Mouse (Mus musculus): ENCODE measurements around the gene Itgav. TPM values are rescaled to one million over a fixed set of nuclear protein-coding genes. Genes with fewer than 3 reads are reported as not detected.

The Itgav gene
- polyA plus RNA-seq, 1 experiment from 2014 or later, result 96.2 TPM

DNA sequence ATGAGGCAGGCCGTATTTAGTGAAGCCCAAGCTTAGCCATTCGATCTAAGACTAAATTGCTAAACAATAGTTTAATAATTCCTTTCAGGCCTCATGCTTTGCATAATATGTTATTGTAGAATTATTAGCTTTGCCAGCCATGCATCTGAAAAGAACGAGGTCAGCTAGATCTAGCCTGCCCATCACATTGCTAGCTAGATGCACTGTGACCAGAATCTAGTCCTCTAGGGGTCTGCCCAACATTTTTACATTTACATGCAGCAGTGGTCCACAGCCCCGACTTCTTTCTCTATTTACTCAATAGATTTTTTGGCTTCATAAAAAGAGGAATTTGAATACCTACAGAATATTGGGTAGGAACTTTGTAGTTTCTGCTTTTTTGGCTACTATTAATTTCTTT lies 67.9 kb downstream of the Itgav start:
- Histone ChIP-seq H3K9ac (replicated peaks; ENCODE audit: low read depth, low read length) (no peak overlapping the region), H3K9me3 (ENCODE audit: control insufficient read depth, low read depth, low read length) (no peaks in the 10 kb centered on the region), H3K27me3 (ENCODE audit: control insufficient read depth, insufficient read depth, low read length) (no peaks in the 10 kb centered on the region), H3K27ac (ENCODE audit: low read length) (no peak overlapping the region), H3K4me1 (ENCODE audit: control insufficient read depth, insufficient read depth, low read length) (no peaks in the 10 kb centered on the region), H3K4me3 (ENCODE audit: low read depth, low read length) (no peak overlapping the region), H3K36me3 (ENCODE audit: control insufficient read depth, insufficient read depth, low read length) (peaks cover 48% of the 10 kb centered on the region), H3K4me2 (replicated peaks; ENCODE audit: low read depth, low read length) (no peak overlapping the region)
- 88% methylated on average over 4 of the region's 4 CpGs for WGBS
- no peak for ATAC-seq (ENCODE audit: insufficient number of reproducible peaks, insufficient read depth, low FRiP score, low read depth)

- Histone ChIP-seq H3K4me1 (ENCODE audit: control insufficient read depth, insufficient read depth, low read length) (no peaks in the 10 kb centered on the region), H3K4me2 (replicated peaks; ENCODE audit: low read depth, low read length) (no peak overlapping the region), H3K36me3 (ENCODE audit: control insufficient read depth, insufficient read depth, low read length) (peaks cover 49% of the 10 kb centered on the region), H3K9ac (replicated peaks; ENCODE audit: low read depth, low read length) (no peak overlapping the region), H3K27me3 (ENCODE audit: control insufficient read depth, insufficient read depth, low read length) (no peaks in the 10 kb centered on the region), H3K27ac (ENCODE audit: low read length) (no peak overlapping the region), H3K9me3 (ENCODE audit: control insufficient read depth, low read depth, low read length) (no peaks in the 10 kb centered on the region), H3K4me3 (ENCODE audit: low read depth, low read length) (no peak overlapping the region)
- 77% methylated on average over 4 of the region's 4 CpGs for WGBS
- no peak for ATAC-seq (ENCODE audit: insufficient number of reproducible peaks, insufficient read depth, low FRiP score, low read depth)
Observed at GRCm38 (mm10) chr2:83795766-83796165, 71.6 kb downstream of the Itgav start.

- no peak overlapping the region for H3K4me2 ChIP-seq (replicated peaks; ENCODE audit: low read depth, low read length)
- H3K27ac ChIP-seq (ENCODE audit: low read length), result no peak overlapping the region
- H3K36me3 ChIP-seq (ENCODE audit: control insufficient read depth, insufficient read depth, low read length), result peaks cover 50% of the 10 kb centered on the region
- 77% methylated on average over 9 of the region's 9 CpGs for WGBS
- no peak overlapping the region for H3K4me3 ChIP-seq (ENCODE audit: low read depth, low read length)
- no peaks in the 10 kb centered on the region for H3K27me3 ChIP-seq (ENCODE audit: control insufficient read depth, insufficient read depth, low read length)
- H3K9me3 ChIP-seq (ENCODE audit: control insufficient read depth, low read depth, low read length), result no peaks in the 10 kb centered on the region
- no peak overlapping the region for H3K9ac ChIP-seq (replicated peaks; ENCODE audit: low read depth, low read length)
- H3K4me1 ChIP-seq (ENCODE audit: control insufficient read depth, insufficient read depth, low read length), result no peaks in the 10 kb centered on the region
- ATAC-seq (ENCODE audit: insufficient number of reproducible peaks, insufficient read depth, low FRiP score, low read depth), result no peak
Observed at GRCm38 (mm10) chr2:83797902-83798497, 73.8 kb downstream of the Itgav start.

- Histone ChIP-seq H3K9me3 (ENCODE audit: control insufficient read depth, low read depth, low read length) (no peaks in the 10 kb centered on the region), H3K4me2 (replicated peaks; ENCODE audit: low read depth, low read length) (peak within 1 kb of the TSS; percentile 80), H3K27ac (ENCODE audit: low read length) (peak within 1 kb of the TSS; percentile 75; the same call in 1 of the 2 replicates), H3K4me1 (ENCODE audit: control insufficient read depth, insufficient read depth, low read length) (no peaks in the 10 kb centered on the region), H3K4me3 (ENCODE audit: low read depth, low read length) (peak within 1 kb of the TSS; percentile 80), H3K27me3 (ENCODE audit: control insufficient read depth, insufficient read depth, low read length) (no peaks in the 10 kb centered on the region), H3K36me3 (ENCODE audit: control insufficient read depth, insufficient read depth, low read length) (no peaks in the 10 kb centered on the region), H3K9ac (replicated peaks; ENCODE audit: low read depth, low read length) (peak within 1 kb of the TSS; percentile 73)
- ATAC-seq (ENCODE audit: insufficient number of reproducible peaks, insufficient read depth, low FRiP score, low read depth), result peak; percentile 90; the same call in 1 of the 2 replicates
- WGBS, result under 1% methylated on average over 58 of the region's 63 CpGs
Observed at GRCm38 (mm10) chr2:83812483-83813272, 88.5 kb downstream of the Itgav start, which contains the start of gene Fam171b. Fam171b (plus strand) TSS chr2:83812636.

GRCm38 (mm10) chr2:83813273-83813892 lies 89.2 kb downstream of the Itgav start:
- 9% methylated on average over 10 of the region's 10 CpGs for whole genome bisulfite sequencing
- Histone ChIP-seq H3K9me3 (ENCODE audit: control insufficient read depth, low read depth, low read length) (no peaks in the 10 kb centered on the region), H3K27me3 (ENCODE audit: control insufficient read depth, insufficient read depth, low read length) (no peaks in the 10 kb centered on the region), H3K27ac (ENCODE audit: low read length) (no peak overlapping the region), H3K4me3 (ENCODE audit: low read depth, low read length) (peak overlapping the region; percentile 80), H3K4me2 (replicated peaks; ENCODE audit: low read depth, low read length) (peak overlapping the region; percentile 80), H3K9ac (replicated peaks; ENCODE audit: low read depth, low read length) (no peak overlapping the region), H3K36me3 (ENCODE audit: control insufficient read depth, insufficient read depth, low read length) (no peaks in the 10 kb centered on the region), H3K4me1 (ENCODE audit: control insufficient read depth, insufficient read depth, low read length) (no peaks in the 10 kb centered on the region)
- no peak for ATAC-seq (ENCODE audit: insufficient number of reproducible peaks, insufficient read depth, low FRiP score, low read depth)

DNA sequence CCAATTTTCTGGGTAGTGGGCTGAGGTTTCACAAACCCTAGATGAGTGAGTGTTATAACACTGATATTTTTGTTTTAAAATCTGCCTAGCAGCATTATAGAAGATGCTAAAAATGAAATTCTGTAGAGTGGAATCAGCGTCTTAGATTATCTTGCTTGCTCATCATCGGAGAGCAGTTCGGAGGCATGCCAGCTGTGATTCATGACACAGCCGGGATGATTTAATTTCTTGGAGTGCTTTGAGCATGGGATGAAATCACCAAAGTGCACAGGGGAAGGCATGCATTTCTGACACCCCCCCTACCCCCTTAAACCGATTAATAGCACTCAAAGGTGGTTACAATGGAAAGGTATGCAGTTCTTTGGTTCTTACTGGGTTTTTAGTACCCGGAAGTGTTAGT lies 89.8 kb downstream of the Itgav start:
- peak overlapping the region; percentile 80; the same call in 1 of the 2 replicates for H3K4me3 ChIP-seq (ENCODE audit: low read depth, low read length)

DNA sequence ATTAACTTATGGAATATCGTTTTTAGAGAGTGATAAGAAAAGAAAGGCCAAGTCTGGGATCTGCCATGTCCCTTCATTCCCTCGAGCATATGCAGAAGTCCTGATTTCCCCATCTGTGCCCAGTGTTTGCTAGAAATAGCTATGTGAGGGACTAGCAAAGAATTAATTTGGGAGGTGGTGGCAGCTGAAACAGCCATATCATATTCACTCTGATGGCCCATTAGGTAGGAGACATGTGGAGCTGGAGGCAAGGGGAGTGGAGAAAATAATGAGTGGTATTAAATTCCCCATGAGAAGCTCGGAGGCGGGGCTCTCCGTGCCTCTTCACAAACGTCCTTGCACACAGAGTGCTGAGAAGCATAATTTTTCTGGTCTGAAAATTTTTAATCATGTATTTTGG lies 92.0 kb downstream of the Itgav start:
- no peak overlapping the region for H3K4me3 ChIP-seq (ENCODE audit: low read depth, low read length)
- H3K27ac ChIP-seq (ENCODE audit: low read length), result no peak overlapping the region

More for the DNA sequence above, 89.8 kb downstream of the Itgav start:
- 33% methylated on average over 6 of the region's 6 CpGs for WGBS
- no peak overlapping the region for H3K27ac ChIP-seq (ENCODE audit: low read length)
- no peaks in the 10 kb centered on the region for H3K9me3 ChIP-seq (ENCODE audit: control insufficient read depth, low read depth, low read length)
- ATAC-seq (ENCODE audit: insufficient number of reproducible peaks, insufficient read depth, low FRiP score, low read depth), result no peak
- H3K4me2 ChIP-seq (replicated peaks; ENCODE audit: low read depth, low read length), result peak overlapping the region; percentile 80
- no peaks in the 10 kb centered on the region for H3K36me3 ChIP-seq (ENCODE audit: control insufficient read depth, insufficient read depth, low read length)
- no peak overlapping the region for H3K9ac ChIP-seq (replicated peaks; ENCODE audit: low read depth, low read length)
- no peaks in the 10 kb centered on the region for H3K4me1 ChIP-seq (ENCODE audit: control insufficient read depth, insufficient read depth, low read length)
- H3K27me3 ChIP-seq (ENCODE audit: control insufficient read depth, insufficient read depth, low read length), result no peaks in the 10 kb centered on the region

DNA sequence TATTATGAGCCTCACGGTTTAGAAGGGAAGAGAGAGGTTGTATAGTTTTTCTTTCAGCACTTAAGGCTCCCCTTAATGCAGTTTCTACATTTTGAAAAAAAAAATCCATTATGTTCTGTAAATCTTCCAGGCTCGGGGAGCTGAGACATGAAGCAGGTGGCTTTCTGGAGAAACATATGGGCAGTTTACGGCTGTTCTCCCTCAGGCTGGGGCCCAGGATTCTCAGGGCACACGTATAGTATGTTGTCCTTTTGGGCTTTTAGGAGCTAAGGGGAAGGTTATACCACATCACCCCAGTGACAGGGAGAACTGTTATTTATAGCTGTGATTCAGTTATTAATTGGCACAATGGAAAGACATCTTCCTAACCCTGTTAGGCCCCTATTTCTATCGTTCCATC lies 101.0 kb downstream of the Itgav start:
- Histone ChIP-seq H3K4me1 (ENCODE audit: control insufficient read depth, insufficient read depth, low read length) (0 out of 2 replicates have a peak, but pooled peaks cover 4% of the 10 kb centered on the region), H3K36me3 (ENCODE audit: control insufficient read depth, insufficient read depth, low read length) (no peaks in the 10 kb centered on the region), H3K9ac (replicated peaks; ENCODE audit: low read depth, low read length) (no peak overlapping the region), H3K27me3 (ENCODE audit: control insufficient read depth, insufficient read depth, low read length) (no peaks in the 10 kb centered on the region), H3K27ac (ENCODE audit: low read length) (no peak overlapping the region), H3K9me3 (ENCODE audit: control insufficient read depth, low read depth, low read length) (no peaks in the 10 kb centered on the region), H3K4me3 (ENCODE audit: low read depth, low read length) (no peak overlapping the region), H3K4me2 (replicated peaks; ENCODE audit: low read depth, low read length) (no peak overlapping the region)
- WGBS, result 31% methylated on average over 5 of the region's 5 CpGs
- no peak for ATAC-seq (ENCODE audit: insufficient number of reproducible peaks, insufficient read depth, low FRiP score, low read depth)

More for the DNA sequence above, 92.0 kb downstream of the Itgav start:
- Histone ChIP-seq H3K9ac (replicated peaks; ENCODE audit: low read depth, low read length) (no peak overlapping the region), H3K9me3 (ENCODE audit: control insufficient read depth, low read depth, low read length) (no peaks in the 10 kb centered on the region), H3K4me2 (replicated peaks; ENCODE audit: low read depth, low read length) (no peak overlapping the region), H3K36me3 (ENCODE audit: control insufficient read depth, insufficient read depth, low read length) (no peaks in the 10 kb centered on the region), H3K4me1 (ENCODE audit: control insufficient read depth, insufficient read depth, low read length) (no peaks in the 10 kb centered on the region), H3K27me3 (ENCODE audit: control insufficient read depth, insufficient read depth, low read length) (no peaks in the 10 kb centered on the region)
- WGBS, result 67% methylated on average over 6 of the region's 6 CpGs
- ATAC-seq (ENCODE audit: insufficient number of reproducible peaks, insufficient read depth, low FRiP score, low read depth), result no peak
